Mouse (Mus musculus) spleen, embryonic (tissue): ENCODE data around the gene Jph3.

ENCODE experiments used
- CTCF ChIA-PET: fragments of 350-600 bp; sonication (Branson Sonifier 250); formaldehyde crosslinking; loops from one replicate; lab custom pipeline; 2022; lab: Charles Lee

Jph3 gene

DNA sequence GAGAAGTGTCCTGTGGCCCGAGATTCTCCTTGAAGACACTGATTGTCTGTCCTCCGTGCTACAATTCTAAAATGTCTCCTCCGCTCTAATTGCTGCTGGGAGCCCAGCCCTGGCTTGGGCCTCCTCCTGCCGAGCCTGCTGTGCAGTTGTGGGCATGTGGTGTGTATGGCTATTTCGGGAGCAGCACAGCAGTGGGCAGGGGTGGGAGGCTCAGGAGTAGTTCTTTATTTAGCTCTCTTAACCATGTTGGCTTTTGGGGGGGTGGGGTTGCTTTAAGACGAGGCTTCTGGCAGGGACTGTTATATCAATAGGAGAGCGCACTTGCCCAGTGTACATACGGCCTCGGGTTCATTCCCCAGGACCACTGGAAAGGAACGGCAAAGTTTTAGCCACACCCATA is 57.1 kb downstream of the Jph3 start:
- CTCF ChIA-PET: no interaction called here

DNA sequence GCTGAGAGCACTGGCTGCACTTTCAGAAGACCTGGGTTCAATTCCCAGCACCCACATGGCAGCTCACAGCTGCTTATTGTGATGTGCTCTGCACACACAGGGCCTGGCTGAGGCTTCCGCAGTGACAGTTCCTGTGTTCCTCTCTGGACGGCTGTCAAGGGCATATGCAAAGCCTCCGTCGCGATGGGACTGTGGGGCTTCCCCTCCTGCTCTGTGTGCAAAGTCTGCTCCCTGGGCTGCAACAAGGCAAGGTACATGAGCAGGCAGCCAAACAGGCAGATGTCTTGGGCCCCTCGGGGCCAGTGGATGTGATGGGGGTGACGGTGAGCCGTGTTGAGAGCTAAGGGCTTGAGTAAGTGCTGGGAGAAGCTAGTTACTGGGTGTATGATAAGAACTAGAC is 59.4 kb downstream of the Jph3 start:
- CTCF ChIA-PET: no interaction called here

DNA sequence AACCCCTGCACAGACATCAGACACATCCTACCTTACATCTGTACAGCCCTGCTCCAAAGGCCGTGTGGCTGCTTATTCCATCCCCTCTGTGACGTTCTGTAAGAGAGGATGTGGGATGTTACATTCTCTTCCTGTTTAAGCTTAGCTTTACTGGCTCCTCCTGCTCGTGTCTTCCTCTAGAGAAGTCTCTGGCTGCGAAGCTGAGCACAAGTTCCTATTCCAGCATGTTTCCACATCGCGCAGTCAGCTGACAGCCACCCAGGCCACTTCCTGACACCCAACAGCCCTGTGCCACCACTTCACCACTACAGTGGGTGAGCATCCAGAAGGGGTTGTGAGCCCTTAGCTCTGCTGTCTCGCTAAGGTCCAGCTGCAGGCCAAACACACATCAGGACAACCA is 62.7 kb downstream of the Jph3 start:
- CTCF ChIA-PET: no interaction called here

DNA sequence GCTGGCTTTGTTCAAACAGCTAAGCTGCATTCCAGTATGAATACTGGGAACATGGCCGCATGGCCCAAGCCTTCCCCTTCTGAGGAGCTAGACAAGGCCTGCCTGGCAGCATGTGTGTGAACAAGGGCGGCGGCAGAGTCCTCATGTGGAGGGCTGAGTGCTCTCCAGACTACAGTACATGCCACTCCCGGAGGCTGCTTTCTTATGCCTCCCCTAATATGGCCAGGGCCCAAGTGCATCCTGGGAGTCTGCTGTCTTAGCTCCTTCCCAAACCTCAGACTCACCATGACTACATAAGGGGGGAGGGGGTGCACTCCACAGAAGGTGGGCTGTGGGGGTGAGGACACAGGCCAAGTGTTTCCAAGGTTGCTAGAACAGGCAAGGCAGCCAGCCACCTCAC is 63.2 kb downstream of the Jph3 start:
- CTCF ChIA-PET: no interaction called here

DNA sequence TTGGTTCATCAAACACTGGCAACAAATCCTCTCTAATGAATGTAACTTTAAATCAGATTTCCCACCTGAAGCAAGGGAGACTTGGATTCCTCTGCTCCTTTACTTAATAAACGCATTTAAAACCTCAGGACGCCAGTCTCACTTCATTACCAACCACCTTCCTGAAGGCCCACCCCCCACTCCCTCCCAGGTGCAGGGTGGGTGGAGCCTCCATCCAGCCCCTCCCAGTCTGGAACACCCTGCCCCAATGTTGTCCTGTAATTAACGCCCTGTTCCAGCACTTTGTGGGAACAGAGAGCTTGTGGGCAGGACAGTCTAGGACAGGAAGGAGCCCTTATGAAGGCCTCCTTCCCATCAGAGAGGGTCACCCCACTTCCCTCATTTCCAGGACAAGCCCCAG is 64.7 kb downstream of the Jph3 start:
- CTCF ChIA-PET: no interaction called here

DNA sequence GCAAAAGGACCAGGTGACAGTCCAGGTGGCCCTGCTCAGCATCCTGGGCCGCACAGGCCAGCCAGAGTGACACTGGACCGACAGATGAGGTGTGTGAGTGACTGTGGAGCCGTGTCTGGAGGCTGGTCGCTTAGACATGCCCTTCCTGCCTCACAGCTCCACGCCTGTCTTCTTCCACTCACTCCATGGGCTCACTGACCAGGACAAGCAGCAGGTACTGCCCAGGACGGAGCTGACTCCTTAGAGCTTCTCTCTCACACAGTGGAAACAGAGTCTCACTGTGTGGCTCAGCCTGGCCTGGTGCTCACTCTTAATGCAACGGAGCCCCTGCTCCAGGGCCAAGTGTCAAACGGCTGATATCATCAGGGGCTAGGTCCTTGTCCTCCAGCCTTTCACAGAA is 66.0 kb downstream of the Jph3 start:
- CTCF ChIA-PET: no interaction called here

DNA sequence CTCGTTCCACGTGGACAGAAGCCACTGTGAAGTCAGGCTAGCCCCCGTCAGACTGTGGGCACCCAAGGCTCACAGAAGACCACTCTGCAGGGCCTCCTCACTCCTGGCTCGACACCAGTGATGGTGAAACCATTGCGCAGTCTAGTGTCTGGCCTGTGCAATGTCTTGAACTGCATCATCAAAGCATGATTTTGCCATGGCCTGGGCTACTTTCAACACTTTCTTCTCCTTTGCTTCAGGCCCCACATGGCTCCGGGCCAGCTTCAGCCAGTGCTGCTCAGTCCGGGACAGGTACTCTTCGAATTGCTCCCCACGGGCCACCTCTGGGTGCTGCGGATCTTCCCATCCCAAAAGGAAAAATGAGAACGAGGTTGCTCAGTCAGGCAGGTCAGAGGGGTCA is 67.0 kb downstream of the Jph3 start:
- CTCF ChIA-PET: no interaction called here

DNA sequence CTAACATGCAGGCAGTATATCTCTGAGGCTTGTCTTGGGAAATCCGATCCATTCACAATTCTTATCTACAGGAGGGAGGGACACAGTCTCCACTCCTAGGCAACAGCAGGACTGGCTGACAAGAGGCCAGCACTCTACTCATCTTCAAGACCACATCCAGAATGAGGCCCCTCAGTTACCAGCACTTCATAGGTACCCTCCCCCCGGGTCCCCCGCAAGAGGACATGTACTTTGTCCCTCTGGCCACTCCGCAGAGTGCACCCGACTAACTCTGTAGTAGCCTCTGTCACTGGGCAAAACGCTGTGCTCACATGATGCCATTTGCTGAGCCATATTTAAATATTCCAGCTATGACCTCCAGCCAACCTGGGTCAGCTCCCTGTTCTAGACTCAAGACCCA is 69.0 kb downstream of the Jph3 start:
- CTCF ChIA-PET: no interaction called here

DNA sequence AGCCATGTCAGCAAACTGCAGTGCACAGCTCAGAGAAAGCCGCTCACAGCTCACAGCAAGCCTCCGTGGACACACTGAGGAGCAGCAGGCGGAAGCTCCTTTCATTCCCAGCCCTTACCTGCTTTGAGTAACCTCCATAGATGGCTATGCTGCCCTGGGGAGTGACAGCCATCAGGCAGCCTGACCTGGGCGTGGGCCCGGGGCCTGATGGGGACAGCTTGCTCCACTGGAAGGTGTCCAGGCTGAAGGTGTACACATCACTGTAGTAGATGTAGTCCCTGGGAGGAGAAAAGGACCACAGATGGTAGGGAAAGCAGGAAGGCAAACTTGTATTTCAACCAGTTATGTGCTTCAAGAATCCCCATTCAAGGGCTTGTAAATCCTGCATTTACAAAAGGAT is 75.4 kb downstream of the Jph3 start:
- CTCF ChIA-PET: no interaction called here

DNA sequence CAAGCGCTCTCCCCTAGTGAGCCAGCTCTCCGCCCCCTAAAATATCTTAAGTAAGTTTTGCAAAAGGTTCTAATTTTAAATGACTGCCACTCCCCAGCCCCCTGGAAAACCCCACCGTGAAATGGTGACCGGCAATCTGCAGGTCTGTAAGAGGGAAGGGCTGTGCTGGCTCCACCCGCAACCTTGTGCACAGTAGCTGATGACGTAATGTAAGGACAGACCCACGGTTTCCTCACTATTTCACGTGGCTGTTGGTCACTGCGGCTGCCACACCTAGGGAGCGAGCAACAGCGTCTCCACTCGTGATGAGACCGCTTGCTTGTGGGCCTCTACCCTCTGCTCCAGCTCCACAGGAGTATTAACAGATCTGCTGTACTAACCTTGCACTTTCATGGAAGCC is 76.7 kb downstream of the Jph3 start:
- CTCF ChIA-PET: no interaction called here

DNA sequence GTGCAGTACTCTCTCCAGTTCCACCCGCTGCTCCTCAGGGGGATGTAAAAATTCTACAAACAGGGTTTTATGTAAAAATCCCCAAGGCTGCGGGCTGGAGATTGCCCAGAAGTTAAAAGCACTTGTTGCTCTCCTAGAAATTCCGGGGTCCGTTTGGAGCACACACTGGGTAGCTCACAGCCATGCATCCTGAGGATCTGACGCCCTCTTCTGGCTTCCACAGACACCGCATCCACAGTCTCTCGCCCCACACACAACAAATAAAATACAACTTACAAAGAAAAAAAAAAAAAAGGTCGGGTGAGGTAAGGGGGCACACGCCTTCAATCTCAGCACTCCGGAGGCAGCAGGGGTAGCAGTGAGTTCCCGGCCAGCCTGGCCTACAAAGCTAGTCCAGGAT is 78.6 kb downstream of the Jph3 start:
- CTCF ChIA-PET: no interaction called here

DNA sequence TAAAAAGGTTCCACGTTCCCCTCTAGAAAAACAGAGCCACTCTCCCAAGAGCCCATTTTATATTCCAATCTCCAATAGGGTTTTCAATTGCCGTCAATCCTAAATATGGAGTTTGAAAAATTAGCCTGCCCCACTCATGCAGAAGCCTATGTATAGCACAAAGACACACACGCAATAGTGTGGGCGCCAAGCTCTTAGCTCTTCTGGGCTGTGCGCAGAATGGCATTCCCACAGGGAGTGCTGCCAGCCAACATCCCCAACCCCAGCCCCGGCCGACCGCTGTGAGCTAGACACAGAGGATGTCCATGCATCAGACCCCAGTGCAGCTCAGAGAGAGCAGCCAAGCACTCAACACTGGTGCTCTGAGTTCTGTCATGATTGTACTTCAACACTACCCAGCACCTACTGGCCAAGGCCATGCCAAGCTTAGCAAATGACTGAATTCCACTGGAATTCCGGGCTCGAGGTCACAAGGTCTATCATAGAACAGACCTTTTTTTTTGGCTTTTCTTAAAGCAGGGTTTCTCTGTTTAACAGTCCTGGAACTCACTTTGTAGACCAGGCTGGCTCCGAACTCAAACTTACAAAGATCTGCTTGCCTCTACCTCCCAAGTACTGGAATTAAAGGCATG is 80.2 kb downstream of the Jph3 start:
- CTCF ChIA-PET: no interaction called here

DNA sequence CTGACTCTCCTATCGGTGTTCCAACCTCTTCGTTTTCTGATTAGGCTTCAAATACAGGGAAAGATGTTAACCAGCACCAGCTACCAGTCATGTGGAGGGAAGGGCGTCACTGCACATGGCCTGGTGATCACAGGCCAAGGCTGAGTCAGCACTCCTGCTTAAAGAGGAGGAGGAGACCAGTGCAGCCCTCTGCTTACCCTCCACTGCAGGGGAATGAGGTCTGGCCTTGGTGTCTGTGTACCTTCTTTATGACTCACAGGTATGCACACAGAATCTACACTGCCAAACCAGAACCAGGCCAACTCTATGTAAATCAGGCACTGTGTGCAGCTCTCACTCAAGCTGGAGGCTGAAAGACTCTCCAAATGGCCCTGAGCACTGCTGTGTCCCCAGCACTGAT is 82.1 kb downstream of the Jph3 start:
- CTCF ChIA-PET: no interaction called here

DNA sequence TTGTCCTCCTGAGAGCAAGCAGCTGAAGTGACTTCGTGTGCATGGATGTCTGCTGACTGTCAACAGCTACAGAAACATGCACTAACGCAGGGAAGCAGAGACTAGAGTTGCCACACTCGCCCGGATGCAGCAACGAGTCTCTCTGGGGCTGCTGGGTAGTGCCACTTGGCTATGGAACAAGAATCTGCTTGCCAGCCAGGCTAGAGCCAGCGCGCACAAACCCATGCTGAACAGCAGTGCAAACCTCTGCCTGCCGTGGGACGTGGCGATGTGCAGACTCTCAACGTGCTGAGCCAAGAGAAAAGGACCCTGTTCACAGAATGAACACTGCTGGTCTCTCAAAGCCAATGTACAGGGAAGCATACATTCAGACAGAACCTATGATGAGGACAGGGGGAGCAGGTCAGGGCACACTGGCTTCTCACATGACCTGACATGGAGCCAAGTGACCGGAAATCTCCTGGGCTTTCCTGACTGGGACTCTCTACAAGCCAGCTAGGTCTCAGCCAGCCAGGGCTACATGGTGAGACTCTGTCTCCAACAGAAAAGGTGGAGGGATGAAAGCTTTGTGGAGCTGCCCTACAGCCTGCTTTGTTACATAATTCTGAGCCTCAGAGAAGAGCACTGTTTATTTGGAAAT is 82.6 kb downstream of the Jph3 start:
- CTCF ChIA-PET: no interaction called here

DNA sequence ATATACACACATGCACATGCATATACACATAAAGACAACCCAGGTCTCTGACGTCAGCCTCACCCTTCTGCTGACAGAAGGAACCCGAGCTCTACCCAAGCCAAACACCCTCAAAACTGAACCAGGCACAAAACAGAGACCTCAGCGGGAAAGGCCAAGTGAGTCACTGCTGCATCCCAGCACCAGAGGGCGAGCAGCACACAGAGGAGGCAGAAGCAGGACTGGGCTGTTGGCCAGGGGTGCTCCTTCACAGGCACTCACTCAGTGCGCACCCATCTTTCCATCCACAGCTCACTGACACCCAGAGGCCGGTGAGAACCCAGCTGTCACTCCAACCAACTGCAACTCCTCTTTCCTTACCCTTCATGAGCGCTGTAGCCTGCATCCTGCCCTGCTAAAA is 88.8 kb downstream of the Jph3 start:
- CTCF ChIA-PET: no interaction called here

DNA sequence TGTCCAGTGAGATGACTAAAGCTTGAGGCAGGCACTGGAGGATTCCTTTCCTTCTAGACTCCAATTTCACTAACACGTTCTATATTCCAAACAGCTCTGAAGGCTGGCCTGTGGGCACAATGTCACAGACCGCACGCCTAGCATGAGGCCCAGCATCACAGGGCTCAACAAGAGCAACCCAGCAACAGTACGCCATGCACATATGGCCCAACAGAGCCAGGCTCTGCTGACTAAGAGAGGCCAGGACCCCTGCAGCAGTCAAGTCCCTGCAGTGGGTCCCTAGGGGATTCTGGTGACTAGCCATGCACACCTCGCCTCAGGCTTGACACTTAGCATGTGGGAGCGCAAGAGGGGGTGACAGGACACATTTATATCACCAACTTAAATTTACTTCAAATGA is 91.4 kb downstream of the Jph3 start:
- CTCF ChIA-PET: no interaction called here

DNA sequence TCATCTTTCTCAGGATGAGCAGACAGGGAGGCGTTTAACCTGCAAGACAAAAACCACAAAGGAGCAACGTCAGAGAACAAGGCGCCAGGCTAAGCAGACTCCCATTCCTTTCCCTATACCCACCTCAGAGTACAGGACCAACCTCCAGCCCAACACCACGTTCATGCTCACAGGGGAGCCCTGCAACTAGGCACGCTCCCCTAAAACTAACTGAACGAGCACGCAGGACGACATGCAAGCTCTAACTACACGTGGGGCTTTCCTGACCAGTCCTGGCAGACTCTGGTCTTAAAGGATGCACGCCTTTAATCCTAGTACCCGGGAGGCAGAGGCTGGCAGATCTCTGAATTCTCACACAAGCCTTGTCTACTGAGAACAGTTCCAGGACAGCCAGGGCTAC is 91.9 kb downstream of the Jph3 start:
- CTCF ChIA-PET: no interaction called here

DNA sequence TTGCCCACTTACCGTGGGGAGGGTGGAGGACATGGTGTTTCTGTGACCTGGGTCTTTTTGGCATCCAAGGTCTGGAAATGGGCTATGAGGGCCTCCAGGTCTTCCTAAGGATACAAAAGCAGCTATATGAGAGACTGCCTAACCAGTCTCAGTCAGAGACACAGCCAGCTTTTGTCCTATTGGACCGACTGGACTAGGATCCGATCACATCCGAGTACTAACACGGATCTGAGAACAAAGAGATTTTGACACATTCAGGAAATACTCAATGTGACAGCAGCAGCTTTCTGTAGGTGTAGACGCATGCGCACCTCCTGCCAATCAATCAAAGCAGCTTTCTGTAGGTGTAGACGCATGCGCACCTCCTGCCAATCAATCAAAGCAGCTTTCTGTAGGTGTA is 92.3 kb downstream of the Jph3 start:
- CTCF ChIA-PET: no interaction called here

DNA sequence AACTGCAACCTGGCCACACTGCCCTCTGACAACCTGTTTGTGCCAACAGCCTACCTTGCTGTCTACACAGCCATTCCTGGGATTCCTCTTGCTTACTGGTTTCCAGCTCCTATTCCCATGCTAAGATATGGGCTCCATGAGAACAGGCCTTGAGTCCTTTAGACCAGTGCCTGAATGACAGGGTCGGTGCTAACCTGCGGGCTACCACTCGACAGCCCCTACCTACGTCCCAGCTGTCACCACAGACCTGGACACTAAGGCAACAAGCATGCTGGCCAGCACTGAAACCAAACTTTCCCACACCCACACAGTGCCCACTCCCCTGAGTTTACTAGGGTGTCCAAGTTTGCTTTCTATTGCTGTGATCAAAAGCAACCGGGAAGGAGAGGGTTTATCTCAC is 98.3 kb downstream of the Jph3 start:
- CTCF ChIA-PET: no interaction called here

DNA sequence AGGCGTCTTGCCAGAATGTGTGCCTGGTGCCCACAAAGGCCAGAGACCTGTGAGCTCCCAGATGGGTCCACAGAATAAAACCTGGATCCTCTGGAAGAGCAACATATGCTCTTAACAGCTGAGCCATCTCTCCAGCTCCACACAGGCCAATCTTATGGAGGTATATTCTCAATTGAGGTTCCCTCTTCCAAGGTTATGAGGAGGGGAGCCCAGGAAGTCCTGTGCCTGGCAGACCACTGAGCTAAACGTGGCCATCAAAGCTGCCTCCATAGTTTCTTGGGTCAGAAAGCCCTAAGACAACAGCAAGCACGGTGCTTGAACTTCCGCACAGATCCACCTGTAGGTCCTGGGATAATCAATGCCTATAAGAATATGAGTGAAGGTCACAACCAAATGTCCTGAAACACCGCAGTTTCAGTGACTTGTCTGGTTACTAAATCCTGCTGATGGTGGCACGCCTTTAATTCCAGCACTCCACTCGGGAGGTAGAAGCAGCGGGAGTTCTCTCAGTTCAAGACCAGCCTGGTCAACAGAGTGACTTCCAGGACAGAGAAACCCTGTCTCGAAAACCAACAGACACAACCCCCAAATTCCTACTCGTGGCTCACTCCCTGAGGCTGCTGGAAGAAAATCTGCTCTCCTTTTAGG is 99.1 kb downstream of the Jph3 start:
- CTCF ChIA-PET: no interaction called here

DNA sequence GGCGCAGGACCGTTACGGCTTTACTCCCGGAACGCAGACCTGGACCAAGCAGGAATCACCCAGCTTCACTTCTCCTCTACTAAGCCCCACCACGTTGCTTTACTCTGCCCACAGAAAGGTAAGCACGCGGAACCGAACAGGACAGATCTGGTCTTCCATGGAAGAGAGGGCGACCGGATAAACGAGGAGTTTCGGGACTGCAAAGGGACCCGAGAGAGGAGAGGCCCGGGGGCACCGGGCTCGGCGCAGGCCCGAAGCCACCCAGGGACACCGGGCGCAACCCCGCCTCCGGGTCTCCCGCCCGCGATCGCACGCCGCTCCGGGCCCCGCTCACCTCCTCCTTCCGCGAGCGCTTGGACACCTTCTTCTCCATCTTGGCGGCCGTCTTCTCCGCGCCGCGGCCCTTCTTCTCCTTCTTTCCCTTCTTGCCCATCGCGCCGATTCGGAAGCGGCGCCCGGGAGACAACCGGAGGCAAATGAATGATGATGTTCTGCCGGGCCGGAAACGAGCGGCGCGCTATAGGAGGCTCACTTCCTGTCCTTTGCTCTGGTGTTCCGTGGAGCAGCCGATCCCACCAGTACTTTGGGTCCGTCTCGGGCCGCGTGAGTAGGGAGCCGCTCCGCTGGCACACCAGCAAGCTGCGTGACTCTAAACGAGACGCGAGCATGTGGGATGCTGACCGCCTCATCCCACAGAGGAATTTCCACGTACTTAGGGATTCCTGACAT is 99.8 kb downstream of the Jph3 start, which contains the start of gene Klhdc4:
Gene Klhdc4 (minus strand): TSS at position 522 of the 729 bp plus-strand sequence.
- CTCF ChIA-PET: no interaction called here

DNA sequence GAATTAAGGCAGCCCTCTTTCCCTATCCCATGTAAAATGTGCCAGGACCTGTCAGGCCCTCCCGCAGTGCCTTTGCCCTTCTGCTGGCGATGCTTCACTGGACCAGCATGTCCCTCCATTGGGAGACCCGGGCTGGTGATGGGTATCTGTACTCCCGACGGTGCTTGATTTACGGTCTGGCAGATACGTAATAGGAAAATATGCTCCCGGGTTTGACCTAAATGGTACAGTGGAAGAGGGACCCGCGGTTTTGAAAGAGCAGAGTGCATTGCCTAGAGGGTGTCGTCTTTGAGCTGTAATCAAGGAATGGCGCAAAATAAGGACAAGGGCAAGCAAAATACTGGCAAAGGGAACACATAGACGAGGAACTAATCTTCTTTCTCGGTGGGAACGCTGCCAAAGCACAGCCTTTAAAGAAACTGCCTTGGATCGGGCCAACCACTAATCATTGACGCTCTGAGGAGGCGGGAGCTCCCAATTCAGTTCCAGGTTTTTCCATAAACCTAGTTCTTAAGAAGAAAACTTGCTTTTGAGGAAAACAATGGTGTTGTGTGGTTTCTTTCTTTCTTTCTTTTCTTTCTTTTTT is 100.4 kb downstream of the Jph3 start:
- CTCF ChIA-PET: no interaction called here
